In genomic region chrX:144075241-144075640, GRCm38 (mm10) we compare ENCODE assay signal across 19 mouse cellular contexts.
DNase-seq lines count a peak whose midpoint lies in the region; ATAC-seq and TF ChIP-seq lines count a peak whose summit lies in the region.
"Had no signal": no experiment of that assay in that cellular context is flagged by ENCODE, and none has a peak within 500 bp of the region (broad histone marks: within the 10 kb centered on the region; RNA-seq: fewer than 3 reads in every experiment).

No protein-coding gene starts in this region.

- no peaks in the 10 kb centered on the region for H3K27me3 ChIP-seq in kidney, embryonic 15.5 days
- no peaks in the 10 kb centered on the region for H3K27me3 ChIP-seq in stomach, embryonic 16.5 days (ENCODE audit: control insufficient read depth, insufficient read depth, low read length)
- H3K27me3 ChIP-seq in stomach, postnatal 0 days (ENCODE audit: control insufficient read depth, insufficient read depth, low read length) = no peaks in the 10 kb centered on the region
- H3K27me3 ChIP-seq: embryonic facial prominence, embryonic 12.5 days; forebrain, embryonic 15.5 days; heart, embryonic 13.5 days had no signal

- H3K4me1 ChIP-seq in kidney, embryonic 15.5 days = no peaks in the 10 kb centered on the region
- H3K4me1 ChIP-seq in stomach, embryonic 16.5 days (ENCODE audit: control insufficient read depth, insufficient read depth, low read length) = no peaks in the 10 kb centered on the region
- no peaks in the 10 kb centered on the region for H3K4me1 ChIP-seq in stomach, postnatal 0 days (replicated peaks; ENCODE audit: control insufficient read depth, insufficient read depth)
- H3K4me1 ChIP-seq: embryonic facial prominence, embryonic 12.5 days; forebrain, embryonic 15.5 days; heart, embryonic 13.5 days had no signal

- H3K9ac ChIP-seq in kidney, embryonic 15.5 days = no peak overlapping the region
- no peak overlapping the region for H3K9ac ChIP-seq in stomach, embryonic 16.5 days (ENCODE audit: low read length)
- no peak overlapping the region for H3K9ac ChIP-seq in stomach, postnatal 0 days (ENCODE audit: low read length)
- H3K9ac ChIP-seq: embryonic facial prominence, embryonic 12.5 days; forebrain, embryonic 15.5 days; heart, embryonic 13.5 days had no signal

- no peak overlapping the region for H3K4me2 ChIP-seq in kidney, embryonic 15.5 days
- no peak overlapping the region for H3K4me2 ChIP-seq in stomach, embryonic 16.5 days (ENCODE audit: low read depth, low read length)
- H3K4me2 ChIP-seq in stomach, postnatal 0 days (replicated peaks; ENCODE audit: low read depth) = no peak overlapping the region
- H3K4me2 ChIP-seq: embryonic facial prominence, embryonic 12.5 days; forebrain, embryonic 15.5 days; heart, embryonic 13.5 days had no signal

- peak; percentile 2 for DNase-seq in adrenal gland, adult 2 months
- no peak for DNase-seq in adrenal gland, adult 8-10 months
- no peak for DNase-seq in kidney, adult 11 months
- DNase-seq in kidney, postnatal 36 days = peak; percentile 1
- no peak for DNase-seq in kidney, adult 8-10 months
- DNase-seq in stomach, postnatal 0 days (ENCODE audit: low spot score) = no peak
- DNase-seq: B cell, adult 2 months; cerebellum, adult 11-12 months; cerebellum, postnatal 25 days; gastrocnemius, postnatal 36 days; heart, adult 11 months; heart, postnatal 36 days had no signal

- TF ChIP-seq EP300 in stomach, postnatal 0 days (optimal IDR thresholded peaks at IDR 0.05) = no peak

- peak; percentile 75 for ATAC-seq in kidney, embryonic 15.5 days (replicated peaks; ENCODE audit: low FRiP score)
- peak; percentile 17; the same call in 1 of the 2 replicates for ATAC-seq in stomach, embryonic 16.5 days (ENCODE audit: insufficient read depth, low FRiP score)
- no peak for ATAC-seq in stomach, postnatal 0 days (ENCODE audit: low FRiP score, low TSS enrichment)
- ATAC-seq: CD4-positive, CD25-positive, alpha-beta regulatory T cell, adult 4 months; forebrain, embryonic 15.5 days had no signal

- 52% methylated on average over 4 of the region's 4 CpGs for WGBS in kidney, embryonic 15.5 days
- 56% methylated on average over 4 of the region's 4 CpGs for WGBS in stomach, embryonic 16.5 days
- 65% methylated on average over 4 of the region's 4 CpGs for WGBS in stomach, postnatal 0 days

- no peak for TF ChIP-seq CTCF in stomach, postnatal 0 days (IDR thresholded peaks at IDR 0.05; ENCODE audit: low read depth)

- no peaks in the 10 kb centered on the region for H3K9me3 ChIP-seq in kidney, embryonic 15.5 days (replicated peaks)
- no peaks in the 10 kb centered on the region for H3K9me3 ChIP-seq in stomach, embryonic 16.5 days (replicated peaks; ENCODE audit: control insufficient read depth, low read length)
- H3K9me3 ChIP-seq in stomach, postnatal 0 days (ENCODE audit: control insufficient read depth, low read length) = no peaks in the 10 kb centered on the region
- H3K9me3 ChIP-seq: embryonic facial prominence, embryonic 12.5 days; forebrain, embryonic 15.5 days; heart, embryonic 13.5 days had no signal

- H3K4me3 ChIP-seq in kidney, embryonic 15.5 days (replicated peaks) = no peak overlapping the region
- no peak overlapping the region for H3K4me3 ChIP-seq in stomach, embryonic 16.5 days (replicated peaks; ENCODE audit: low read length)
- H3K4me3 ChIP-seq in stomach, postnatal 0 days (ENCODE audit: low read depth, low read length) = no peak overlapping the region
- H3K4me3 ChIP-seq: embryonic facial prominence, embryonic 12.5 days; forebrain, embryonic 15.5 days; heart, embryonic 13.5 days had no signal

- no peaks in the 10 kb centered on the region for H3K36me3 ChIP-seq in kidney, embryonic 15.5 days
- no peaks in the 10 kb centered on the region for H3K36me3 ChIP-seq in stomach, embryonic 16.5 days (ENCODE audit: control insufficient read depth, insufficient read depth, low read length)
- no peaks in the 10 kb centered on the region for H3K36me3 ChIP-seq in stomach, postnatal 0 days (ENCODE audit: control insufficient read depth, insufficient read depth, low read length)
- H3K36me3 ChIP-seq: embryonic facial prominence, embryonic 12.5 days; forebrain, embryonic 15.5 days; G1E; heart, embryonic 13.5 days had no signal

- no peak overlapping the region for H3K27ac ChIP-seq in kidney, embryonic 15.5 days
- H3K27ac ChIP-seq in stomach, embryonic 16.5 days (ENCODE audit: low read length) = no peak overlapping the region
- H3K27ac ChIP-seq in stomach, postnatal 0 days (replicated peaks) = no peak overlapping the region
- H3K27ac ChIP-seq: embryonic facial prominence, embryonic 12.5 days; forebrain, embryonic 15.5 days; heart, embryonic 13.5 days had no signal

Comparison
In these comparisons a context has a peak if more than half of its experiments do, and no peak if none do; other contexts are left out.
1. DNase-seq: peak in adrenal gland, adult 2 months (single experiment) and kidney, postnatal 36 days (2 of 2); none in adrenal gland, adult 8-10 months (single experiment), kidney, adult 11 months (single experiment), kidney, adult 8-10 months (0 of 2) and stomach, postnatal 0 days (single experiment).